Mouse (Mus musculus) c-Kit-negative CD71-positive TER-119-positive erythroid progenitor cells, embryonic 14.5 days (primary cell): ENCODE measurements around the gene Slit3.

Source experiments
- DNase-seq: peaks from one replicate; pipeline ENCODE4 v3.0.0-alpha.2; 2013; ENCODE audit warnings: low read depth, low spot score

Gene Slit3

DNA sequence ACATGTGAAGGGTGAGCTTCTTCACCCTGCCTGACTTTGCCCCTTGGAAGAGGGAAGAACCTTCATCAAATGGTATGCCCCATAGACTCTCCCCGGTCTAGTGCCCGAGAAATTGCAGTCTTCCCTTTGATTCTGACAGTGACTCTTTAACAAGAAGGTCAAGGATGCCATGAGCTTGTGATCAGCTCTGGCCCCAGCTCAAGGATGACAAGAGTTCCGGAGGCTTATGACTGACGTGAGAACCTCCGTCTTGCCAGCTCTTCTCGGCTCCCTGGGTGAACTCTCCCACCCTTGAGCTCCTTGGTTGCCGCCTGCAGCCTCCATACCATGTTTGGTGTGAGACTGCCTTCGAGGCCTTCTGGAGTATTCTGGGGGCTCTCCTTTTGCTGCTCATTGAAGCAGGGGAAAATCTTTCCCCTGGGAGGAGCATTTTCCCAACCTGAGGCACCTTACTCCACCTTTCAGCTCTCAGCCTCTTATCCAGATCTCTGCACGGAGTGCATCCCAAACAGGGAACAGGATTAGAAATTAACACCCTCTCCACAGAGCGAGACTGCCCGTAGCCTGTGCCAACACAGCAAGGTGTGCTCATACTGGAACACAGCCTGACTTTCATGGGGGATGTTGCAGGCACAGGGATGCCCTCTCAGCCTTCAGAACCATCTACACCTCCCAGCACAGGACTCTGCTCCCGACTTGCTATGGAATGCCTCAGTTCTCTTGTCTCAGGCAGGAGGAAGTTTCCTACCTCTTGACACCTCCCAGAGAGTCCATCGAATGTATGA lies 224.9 kb downstream of the Slit3 start:
- no peak for DNase-seq

DNA sequence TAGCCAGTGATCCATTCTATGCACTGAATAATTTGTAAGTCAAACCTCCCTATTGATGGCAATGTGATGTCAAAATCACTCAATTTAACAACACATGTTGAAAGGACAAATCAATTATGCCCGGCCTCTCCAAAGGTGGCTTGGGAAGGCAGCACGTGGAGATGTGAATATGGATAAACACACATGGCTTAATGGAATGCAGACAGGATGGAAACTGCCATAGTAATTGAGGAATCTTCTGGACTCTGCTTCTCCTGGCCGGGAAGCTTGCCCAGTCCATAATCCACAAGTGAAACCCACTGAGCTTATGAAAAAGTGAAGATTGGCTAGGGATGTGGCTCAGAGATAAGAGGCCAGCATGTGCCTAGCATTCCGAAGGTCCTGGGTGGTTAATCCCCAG lies 227.1 kb downstream of the Slit3 start:
- DNase-seq: no peak

DNA sequence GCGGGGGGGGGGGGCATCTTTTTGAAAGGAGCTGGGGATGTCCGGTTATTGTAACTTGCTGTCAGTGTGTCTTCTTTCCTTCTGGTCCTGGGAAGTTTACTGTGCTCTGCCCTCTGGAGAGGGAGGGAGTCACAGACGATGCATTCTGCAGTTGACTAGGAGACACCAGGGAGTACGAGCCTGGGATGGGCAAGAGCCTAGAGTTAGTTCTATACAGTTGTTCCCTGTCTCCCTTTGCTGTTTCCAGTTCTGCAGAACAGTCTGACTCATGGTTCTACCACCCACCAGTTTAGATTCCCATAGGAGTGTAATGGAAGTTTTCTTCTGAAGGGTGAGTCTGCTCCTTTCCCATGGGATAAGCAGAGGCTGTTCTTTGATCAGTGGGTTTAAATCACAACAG lies 229.9 kb downstream of the Slit3 start:
- no peak for DNase-seq

DNA sequence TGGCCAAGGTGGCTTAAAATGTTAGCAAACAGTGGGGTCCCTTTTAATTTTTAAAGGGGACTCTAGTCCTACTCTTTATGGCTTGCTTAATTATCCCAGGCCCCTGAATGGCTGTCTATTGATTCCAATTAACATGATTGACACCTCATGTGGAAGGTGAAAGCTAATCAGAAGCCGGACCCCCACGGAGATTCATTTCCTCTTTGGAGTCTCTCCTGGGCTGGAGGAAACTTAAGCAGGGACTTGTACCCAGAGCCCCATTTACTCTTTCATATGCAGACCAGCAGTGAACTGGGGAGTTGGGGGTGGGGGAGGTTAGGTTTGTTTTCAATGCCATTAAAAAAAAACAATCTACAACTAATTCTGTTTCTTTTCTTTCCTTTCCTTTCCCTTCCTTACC lies 230.4 kb downstream of the Slit3 start:
- DNase-seq: no peak

DNA sequence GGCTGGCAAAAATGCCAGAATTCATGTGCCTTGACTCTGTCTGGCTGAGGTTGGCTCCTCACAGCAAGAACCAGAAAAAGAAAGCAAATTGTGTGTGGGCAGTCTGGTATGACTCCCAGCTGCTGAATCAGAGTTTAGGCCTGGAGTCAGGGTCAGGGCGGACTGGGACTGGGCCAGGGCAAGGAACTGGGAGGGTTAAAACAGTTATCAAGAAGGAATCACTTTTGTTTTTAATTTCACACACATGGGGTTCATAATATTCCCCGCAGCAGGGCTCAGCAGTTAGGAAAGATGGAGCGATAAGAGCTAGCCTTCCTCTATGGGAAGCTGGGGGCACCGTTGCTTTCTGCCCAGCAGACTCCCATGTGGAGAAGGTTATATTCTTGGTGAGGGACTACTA lies 234.8 kb downstream of the Slit3 start:
- DNase-seq: no peak

DNA sequence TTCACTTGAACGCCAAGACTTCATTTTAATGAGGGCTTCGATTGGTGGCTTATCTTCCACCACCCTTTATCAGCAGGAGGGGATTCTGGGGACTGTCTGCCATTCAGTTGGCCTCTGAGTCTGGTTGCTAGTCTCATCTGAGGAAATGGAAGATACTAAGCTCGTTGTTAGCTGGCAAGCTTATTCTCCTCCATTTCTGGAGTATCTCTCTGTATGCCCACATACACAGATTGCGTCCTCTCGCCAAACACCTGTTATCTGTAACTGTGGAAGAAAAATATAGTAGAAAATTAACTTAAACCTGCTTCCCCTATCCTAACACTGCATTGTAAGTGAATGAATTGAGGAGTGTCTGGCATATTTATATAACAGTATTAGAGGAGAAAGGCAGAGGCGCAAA lies 240.0 kb downstream of the Slit3 start:
- no peak for DNase-seq

DNA sequence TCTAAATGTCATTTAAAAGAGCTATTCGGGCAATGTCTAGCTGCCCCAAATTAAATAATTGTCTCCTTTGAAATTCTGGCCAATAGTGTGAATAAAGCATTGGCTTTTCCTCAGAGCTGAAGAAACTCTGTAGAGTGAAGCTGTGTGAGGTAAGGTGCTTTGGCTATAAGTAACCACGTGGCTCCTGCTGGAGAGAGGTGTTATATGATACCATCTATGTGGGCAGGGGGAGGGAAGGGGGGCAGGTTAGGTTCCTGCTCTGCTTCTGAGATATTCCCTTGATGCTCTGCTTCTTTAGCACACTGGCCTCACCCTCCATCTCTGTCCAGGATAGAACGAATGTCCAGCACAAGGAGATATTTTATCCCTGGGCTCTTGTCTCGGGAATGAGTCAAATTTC lies 242.0 kb downstream of the Slit3 start:
- DNase-seq: no peak

DNA sequence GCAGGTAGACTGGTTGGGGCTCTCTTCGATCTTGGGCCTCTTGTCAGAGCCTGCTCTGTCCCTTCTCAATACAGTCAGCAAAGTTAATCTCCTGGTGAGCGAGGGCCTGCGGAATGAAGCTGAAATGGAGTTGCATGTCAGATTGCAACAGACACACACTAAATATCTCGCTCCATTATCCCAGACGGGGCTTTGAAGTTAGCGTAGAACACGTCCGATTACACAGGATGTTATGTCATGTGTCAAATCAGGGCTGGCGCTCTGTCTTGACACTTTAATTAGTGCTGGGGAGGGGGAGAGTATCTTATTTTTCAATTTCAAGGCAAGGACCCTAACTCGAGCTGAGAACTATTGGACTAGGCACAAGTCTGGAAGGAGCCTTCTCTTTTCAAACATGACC lies 243.4 kb downstream of the Slit3 start:
- no peak for DNase-seq

DNA sequence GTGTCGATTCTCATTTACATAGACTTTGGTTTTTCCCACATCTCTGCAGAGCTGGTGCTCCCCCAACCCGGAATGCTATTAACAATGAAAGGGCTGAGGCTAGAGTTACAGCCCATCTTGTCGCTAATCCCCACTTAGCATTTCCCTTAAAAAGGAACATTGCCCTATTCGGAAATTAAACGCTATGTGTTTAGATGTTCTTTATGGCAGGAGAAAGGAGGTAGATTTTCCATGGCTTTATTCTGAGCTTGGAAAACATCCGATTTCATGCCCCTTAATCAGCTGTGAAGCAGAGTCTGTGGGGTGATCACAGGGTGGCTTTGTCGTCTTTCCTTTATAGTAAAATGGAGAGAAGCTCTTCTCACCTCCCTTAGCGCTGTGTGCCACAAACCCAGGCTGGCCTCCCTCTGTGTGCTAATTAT lies 244.5 kb downstream of the Slit3 start:
- DNase-seq: no peak

DNA sequence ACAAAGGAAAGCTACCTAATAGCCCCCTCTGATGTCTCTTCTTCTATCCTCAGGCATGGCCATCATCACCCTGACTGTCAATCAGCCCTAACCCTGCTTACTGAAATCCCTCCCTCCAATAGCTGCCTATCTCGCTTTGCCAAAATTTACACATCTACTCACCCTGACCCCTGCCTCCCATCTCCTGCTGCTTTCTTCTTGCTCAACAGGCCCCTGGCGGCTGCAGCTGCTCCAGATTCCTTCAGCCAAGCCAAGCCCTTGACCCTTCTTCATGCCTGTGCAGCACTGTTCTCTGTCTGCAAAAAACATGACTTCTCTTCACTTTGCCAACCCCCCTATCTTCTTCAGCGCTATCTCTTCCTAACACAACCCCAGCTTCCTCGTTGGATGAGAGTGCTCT lies 245.6 kb downstream of the Slit3 start:
- no peak for DNase-seq

DNA sequence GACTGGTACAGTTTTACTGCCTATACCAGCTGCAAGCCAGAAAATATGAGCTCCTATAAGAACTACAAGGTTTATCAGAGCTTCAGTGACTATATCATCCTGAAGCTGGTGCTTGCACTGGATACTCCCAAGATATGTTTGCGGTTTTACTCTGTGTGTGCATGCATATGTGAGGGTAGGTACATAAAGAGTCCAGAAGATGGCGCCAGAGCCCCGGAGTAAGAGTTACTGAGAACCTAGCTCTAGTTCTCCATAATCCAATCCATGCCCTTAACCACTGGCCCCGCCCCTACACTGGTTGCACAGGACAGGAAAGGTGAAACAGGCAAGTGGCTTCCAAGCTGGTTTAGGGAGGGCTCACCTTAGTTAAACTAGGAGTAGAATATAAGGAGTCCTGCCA lies 246.2 kb downstream of the Slit3 start:
- DNase-seq: no peak

DNA sequence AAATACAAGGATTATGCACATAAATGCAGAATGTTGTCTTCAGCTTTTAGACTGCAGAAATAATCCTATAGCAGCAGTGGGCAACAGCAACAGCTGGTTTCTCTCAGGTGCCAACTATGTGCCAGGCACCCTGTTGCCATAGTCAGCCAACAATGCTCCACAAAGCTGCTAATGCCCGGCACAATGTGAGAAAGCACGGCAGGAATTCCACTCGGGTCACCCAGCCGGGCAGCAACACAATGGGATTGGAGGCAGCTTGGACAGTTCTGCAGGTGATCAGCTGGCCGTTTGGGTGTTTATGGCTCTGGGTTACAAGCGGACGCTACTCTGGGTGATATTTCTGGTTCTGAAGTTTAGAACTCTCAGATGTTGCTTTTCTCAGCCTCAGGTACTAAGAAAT lies 248.9 kb downstream of the Slit3 start:
- no peak for DNase-seq

DNA sequence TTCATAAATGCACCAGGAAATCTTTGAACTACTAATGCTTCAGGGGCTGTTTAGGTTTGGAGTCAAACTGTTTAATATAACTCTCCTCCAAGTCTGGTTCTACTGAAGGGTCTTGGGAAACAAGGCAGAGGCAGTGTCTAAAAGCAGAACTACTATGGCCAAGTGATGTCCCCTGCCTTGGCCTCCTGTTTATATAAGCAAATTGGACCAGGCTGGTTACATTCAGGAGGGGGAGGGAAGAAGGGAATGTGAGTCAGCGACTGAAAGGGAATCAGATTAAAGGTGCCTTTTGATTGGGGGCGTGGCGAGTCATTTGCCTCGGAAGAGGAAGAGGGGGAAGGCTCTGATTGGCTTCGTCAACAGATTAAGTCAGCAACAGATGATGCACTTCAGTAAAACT lies 249.7 kb downstream of the Slit3 start:
- DNase-seq: no peak

DNA sequence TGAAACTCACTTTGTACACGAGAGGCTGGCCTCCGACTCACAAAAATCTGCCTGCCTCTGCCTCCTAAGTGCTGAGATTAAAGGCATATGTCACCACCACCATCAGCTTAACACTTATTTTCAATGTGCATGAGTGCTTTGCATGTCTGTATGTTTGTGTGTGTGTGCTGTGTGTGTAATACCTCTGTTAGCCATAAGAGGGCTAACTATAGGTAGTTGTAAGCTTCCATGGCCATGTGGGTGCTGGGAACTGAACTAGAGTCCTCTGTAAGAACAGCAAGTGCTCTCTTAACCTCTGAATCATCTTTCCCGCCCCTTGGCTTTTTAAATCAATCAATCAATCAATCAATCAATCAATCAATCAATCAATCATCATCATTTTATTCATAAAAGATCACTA lies 251.4 kb downstream of the Slit3 start:
- DNase-seq: no peak

DNA sequence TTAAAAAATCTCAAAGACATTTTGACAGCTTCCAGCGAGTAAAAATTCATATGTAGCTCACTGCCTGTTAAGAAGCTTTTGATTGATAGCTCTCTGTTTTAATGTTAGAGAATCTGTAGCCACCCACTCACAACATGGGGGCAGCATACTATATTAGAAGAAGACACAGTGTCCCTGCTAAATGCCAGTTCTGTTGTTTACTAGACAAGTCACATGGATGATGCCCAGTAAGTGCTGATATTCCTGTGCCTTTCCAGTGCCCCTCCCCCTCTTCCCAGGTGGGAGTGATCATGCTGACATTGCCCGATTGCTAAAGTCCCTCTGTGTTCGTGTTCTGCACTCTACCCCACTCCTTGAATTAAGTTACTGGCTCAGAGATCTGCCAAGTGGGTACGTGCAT lies 254.0 kb downstream of the Slit3 start:
- DNase-seq: no peak

DNA sequence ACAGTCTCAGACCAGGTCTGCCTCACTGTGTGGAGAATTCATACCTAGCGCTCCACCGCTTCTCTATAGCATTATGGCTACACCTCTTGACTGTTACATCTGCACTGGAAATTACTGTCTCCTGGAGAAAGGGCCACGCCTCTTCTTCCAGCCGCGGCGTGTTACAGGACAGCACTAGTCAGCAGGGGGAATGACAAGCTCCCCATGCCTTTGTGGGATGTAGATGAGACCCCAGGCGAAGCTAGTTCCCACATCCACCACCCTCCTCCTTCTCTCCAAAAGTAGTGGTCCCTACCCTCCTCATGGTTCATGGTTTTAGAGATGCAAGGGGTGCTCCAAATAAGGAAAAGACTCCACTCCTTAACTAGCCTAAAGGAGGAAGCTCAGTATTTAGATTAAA lies 257.8 kb downstream of the Slit3 start:
- no peak for DNase-seq

DNA sequence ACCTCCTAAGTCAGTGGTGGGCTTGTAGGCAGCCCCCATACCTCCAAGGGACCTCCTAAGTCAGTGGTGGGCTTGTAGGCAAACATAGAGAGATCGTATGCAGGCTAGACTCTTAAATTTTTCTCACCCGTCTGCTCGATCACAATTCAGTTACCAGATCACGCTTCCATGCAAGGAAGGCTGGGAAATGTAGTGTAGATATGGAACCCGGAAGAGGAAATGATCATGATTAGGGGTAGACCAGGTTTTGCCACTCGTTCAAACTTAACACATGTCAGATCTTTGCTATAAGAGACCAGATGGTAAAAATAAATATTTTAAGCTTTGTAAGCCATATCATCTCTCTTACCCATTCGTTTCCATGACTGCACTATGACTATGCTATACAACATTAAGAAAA lies 258.4 kb downstream of the Slit3 start:
- no peak for DNase-seq

DNA sequence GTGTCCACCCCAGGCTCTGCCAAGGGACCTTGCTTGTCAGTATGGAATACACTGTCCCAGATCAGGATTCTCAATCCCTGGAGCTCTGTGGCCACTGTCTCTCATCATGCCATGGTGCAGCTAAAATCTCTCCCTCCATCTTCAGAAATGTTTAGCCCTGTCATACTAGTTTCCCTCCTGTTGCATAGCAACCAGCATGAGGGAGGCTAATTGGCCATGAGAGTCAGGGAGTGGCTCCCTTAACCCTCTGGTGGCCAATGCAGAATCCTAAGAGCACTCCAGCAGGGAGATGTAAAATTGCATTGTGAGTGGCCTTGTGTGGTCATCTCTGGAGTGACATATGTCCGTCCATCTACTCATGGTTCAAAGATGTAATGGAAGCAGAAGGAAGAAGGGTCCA lies 259.7 kb downstream of the Slit3 start:
- DNase-seq: no peak

DNA sequence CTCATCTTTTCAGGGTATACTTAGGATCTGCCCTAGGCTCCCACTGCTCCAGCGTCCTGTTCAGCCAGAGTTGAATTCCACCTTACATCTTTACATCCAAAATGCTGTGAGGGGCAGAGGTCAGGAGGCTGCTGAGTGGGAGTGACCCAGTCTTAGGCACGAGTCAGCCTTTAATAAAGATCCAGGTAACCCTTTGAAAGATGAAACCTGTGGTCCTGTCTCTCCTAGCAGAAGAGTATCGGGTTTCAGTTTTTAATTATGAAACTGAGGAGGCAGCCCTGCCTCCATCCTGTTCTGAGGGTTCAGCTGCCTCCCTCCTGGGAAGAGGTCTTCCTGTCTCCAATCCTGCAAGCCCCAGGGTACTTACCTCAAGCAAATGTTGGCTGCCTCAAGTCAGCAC lies 264.4 kb downstream of the Slit3 start:
- DNase-seq: no peak

DNA sequence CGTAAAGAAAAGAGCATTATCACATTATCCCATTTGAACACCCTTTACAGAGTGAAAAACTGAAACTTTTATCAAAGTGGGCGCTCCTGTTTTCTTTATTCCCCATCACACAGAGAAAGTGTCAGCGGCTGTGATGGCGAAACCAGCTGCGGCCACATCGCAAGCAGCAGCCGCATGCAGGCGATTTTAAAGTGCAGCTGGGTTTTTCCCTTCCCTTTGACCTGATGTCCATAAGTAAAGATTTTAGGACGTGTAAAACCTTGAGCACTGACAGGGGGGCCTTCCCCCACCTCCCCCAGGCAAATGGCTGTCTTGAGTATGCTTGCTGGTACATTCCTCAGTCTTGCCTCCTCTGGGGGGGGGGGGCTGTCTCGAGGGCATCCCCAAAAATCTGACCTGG lies 266.8 kb downstream of the Slit3 start:
- no peak for DNase-seq

DNA sequence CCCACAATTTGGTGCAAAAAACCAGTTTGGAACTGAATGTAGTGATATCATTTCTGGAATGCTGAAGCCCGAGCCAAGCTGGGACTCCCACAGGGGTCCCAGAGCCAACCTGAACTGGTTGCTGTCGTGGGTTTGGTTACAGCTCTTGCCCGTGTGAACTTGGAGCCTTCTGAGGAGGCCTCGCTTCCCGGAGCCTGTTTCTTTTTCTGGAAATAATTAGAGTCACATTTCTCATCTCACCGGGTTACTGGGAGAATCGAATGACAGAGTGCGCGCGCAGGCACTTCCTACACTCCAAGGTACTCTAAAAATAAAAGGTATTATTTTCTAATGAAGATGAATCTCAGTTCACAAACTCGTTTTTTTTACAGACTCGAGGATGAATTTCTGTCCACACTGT lies 267.4 kb downstream of the Slit3 start:
- DNase-seq: no peak

DNA sequence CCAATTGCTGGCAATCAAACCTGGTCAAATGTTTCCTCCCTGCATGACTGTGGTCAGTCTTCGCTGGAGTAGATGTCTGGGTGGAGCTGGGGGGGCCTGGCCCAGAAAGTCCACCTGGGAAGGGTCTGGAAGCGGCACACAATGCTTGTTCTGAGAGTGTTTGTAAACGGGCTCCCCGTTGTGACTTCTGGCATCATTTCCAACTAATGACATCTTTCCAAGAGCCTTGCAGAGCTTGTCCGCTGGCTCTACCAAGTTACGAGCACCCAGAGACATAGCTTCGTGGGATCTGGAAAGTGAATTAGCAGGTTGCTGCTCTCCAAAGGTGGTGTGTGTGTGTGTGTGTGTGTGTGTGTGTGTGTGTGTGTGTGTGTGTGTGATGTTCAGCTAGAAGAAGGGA lies 268.3 kb downstream of the Slit3 start:
- DNase-seq: no peak

DNA sequence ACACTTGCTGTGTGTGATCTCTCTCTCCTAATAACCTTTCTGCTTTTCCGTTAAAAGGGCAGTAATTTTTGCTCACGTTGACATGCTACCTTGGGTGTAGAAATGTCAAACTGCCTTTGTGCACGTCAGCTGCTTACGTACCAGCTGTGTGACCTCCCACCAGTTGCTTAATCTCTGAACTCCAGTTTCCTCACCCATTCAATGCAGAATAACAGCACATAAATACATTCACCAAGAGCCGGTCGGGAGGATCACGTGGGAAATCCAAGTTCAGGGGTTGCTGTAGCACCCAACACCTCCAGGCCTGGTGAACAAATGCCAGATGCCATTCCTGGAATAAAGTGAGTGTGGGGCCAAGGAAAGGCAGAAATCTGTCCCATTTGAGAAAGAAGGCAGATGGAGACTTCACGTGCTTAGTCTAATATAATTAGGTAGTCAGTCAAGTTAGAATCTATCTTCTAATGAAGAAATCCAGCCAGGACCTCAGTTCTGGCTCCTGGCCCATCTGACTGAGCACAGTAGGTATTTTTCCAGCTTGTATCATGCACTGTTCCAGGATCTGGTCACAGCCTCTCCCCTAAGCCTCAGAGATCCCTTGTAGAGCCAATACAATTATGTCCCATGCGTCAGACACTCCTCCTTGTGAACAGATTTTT lies 268.9 kb downstream of the Slit3 start:
- DNase-seq: no peak

DNA sequence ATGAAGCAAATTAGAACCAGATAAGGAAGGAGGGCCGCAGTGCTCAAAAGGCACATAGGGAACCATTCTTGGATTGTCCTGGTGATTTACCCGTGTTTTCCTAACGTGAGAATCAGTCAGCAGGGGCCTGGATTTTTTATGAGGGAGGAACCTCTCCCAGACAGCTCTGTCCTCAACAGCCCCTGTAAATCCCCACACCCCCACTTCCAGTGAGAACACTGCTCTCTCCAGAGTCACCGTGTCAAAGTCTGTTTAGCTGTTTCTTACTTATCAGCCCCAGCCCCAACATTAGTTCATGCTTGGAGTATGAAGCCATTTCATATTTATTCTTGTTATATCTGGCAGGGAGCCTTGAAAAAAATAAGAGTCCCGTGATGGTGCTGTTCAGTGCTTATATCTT lies 272.8 kb downstream of the Slit3 start:
- no peak for DNase-seq
